Comparison of ENCODE assay signal across 10 mouse cellular contexts in the genomic region with DNA sequence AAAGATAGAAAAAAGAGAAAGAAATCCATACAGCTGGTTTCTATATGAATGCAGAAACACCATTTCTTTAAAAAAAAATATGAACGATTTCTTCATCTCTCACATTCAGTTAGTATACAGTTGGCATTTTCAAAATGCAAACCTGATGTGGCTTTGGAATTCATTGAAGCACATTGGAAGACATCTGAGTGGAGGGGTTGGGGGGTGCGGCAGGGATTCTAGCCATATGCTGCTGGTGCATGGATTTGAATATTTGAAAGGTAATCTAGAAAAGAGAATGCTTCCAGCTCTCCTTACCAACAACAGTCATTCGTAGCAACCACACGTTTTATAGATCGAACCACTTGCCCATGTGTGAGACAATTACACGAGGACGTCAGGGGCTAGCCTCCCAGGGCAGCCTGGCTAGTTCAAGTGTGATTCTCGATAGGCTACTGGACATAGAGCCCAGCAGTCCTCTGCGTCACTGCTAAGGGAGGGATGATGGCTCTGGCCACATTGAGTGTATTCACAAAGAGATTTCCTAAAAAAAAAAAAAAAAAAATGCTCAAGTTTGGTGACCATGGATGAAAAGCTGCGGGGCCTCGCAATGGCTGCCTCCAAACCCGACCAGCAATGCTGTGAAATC.
DNase-seq lines count a peak whose midpoint lies in the region; ATAC-seq and TF ChIP-seq lines count a peak whose summit lies in the region.
"Had no signal": no experiment of that assay in that cellular context is flagged by ENCODE, and none has a peak within 500 bp of the region (broad histone marks: within the 10 kb centered on the region; RNA-seq: fewer than 3 reads in every experiment).

No protein-coding gene starts in this region.

- DNase-seq in kidney, postnatal 0 days (ENCODE audit: low spot score), result no peak
- DNase-seq in kidney, postnatal 36 days, result no peak
- DNase-seq in midbrain, postnatal 0 days (ENCODE audit: low spot score), result no peak
- DNase-seq in thymus, postnatal 36 days, result no peak
- DNase-seq in frontal cortex, postnatal 25 days (ENCODE audit: low spot score in 2 of 2), result no peak
- DNase-seq: kidney, adult 18-20 months had no signal

- no peak overlapping the region for H3K9ac ChIP-seq in kidney, postnatal 0 days (ENCODE audit: low read depth, low read length)
- no peak overlapping the region for H3K9ac ChIP-seq in embryonic facial prominence, embryonic 12.5 days
- no peak overlapping the region for H3K9ac ChIP-seq in hindbrain, embryonic 13.5 days
- no peak overlapping the region for H3K9ac ChIP-seq in midbrain, postnatal 0 days (replicated peaks; ENCODE audit: low read length, poor library complexity, severe bottlenecking)
- no peak overlapping the region for H3K9ac ChIP-seq in intestine, postnatal 0 days (ENCODE audit: low read depth, low read length)
- H3K9ac ChIP-seq: stomach, embryonic 15.5 days had no signal

- no peaks in the 10 kb centered on the region for H3K27me3 ChIP-seq in kidney, postnatal 0 days (ENCODE audit: insufficient read depth, low read length)
- no peaks in the 10 kb centered on the region for H3K27me3 ChIP-seq in embryonic facial prominence, embryonic 12.5 days
- no peaks in the 10 kb centered on the region for H3K27me3 ChIP-seq in hindbrain, embryonic 13.5 days
- no peaks in the 10 kb centered on the region for H3K27me3 ChIP-seq in midbrain, postnatal 0 days (ENCODE audit: insufficient read depth, low read length)
- H3K27me3 ChIP-seq in intestine, postnatal 0 days (replicated peaks; ENCODE audit: control insufficient read depth, insufficient read depth, low read length), result no peaks in the 10 kb centered on the region
- H3K27me3 ChIP-seq: stomach, embryonic 15.5 days had no signal

- no peak for TF ChIP-seq CTCF in kidney, postnatal 0 days (IDR thresholded peaks at IDR 0.05; ENCODE audit: low read depth)
- TF ChIP-seq CTCF in midbrain, postnatal 0 days (IDR thresholded peaks at IDR 0.05), result no peak
- TF ChIP-seq CTCF in intestine, postnatal 0 days (IDR thresholded peaks at IDR 0.05; ENCODE audit: low read depth), result no peak

- no peaks in the 10 kb centered on the region; the same call in 1 of the 2 replicates for H3K4me1 ChIP-seq in kidney, postnatal 0 days (replicated peaks; ENCODE audit: insufficient read depth, low read length)
- H3K4me1 ChIP-seq in embryonic facial prominence, embryonic 12.5 days, result peaks cover 17% of the 10 kb centered on the region
- H3K4me1 ChIP-seq in hindbrain, embryonic 13.5 days (replicated peaks), result peaks cover 48% of the 10 kb centered on the region
- H3K4me1 ChIP-seq in midbrain, postnatal 0 days (ENCODE audit: insufficient read depth, low read length), result peaks cover 9% of the 10 kb centered on the region; the same call in 1 of the 2 replicates
- H3K4me1 ChIP-seq in intestine, postnatal 0 days (replicated peaks; ENCODE audit: control insufficient read depth, insufficient read depth, low read length), result no peaks in the 10 kb centered on the region

- H3K4me2 ChIP-seq in kidney, postnatal 0 days (ENCODE audit: low read length), result peak overlapping the region; percentile 27; the same call in 1 of the 2 replicates
- no peak overlapping the region for H3K4me2 ChIP-seq in embryonic facial prominence, embryonic 12.5 days (replicated peaks)
- H3K4me2 ChIP-seq in hindbrain, embryonic 13.5 days, result peak overlapping the region; percentile 30
- 0 out of 2 replicates have a peak overlapping the region, but pooled peaks have one; percentile 28 for H3K4me2 ChIP-seq in midbrain, postnatal 0 days (ENCODE audit: low read depth, low read length, poor library complexity, severe bottlenecking)
- no peak overlapping the region for H3K4me2 ChIP-seq in intestine, postnatal 0 days (replicated peaks; ENCODE audit: low read depth)

- WGBS in kidney, postnatal 0 days, result 76% methylated on average over 12 of the region's 12 CpGs
- 78% methylated on average over 12 of the region's 12 CpGs for WGBS in embryonic facial prominence, embryonic 12.5 days
- 52% methylated on average over 12 of the region's 12 CpGs for WGBS in hindbrain, embryonic 13.5 days
- 60% methylated on average over 12 of the region's 12 CpGs for WGBS in midbrain, postnatal 0 days
- WGBS in intestine, postnatal 0 days, result 83% methylated on average over 12 of the region's 12 CpGs

- no peak for ATAC-seq in kidney, postnatal 0 days (replicated peaks; ENCODE audit: low FRiP score, low read depth)
- ATAC-seq in embryonic facial prominence, embryonic 12.5 days (ENCODE audit: insufficient number of reproducible peaks, insufficient read depth, low FRiP score, low TSS enrichment), result no peak
- no peak; the same call in 1 of the 2 replicates for ATAC-seq in hindbrain, embryonic 13.5 days (ENCODE audit: low FRiP score)
- no peak for ATAC-seq in midbrain, postnatal 0 days (ENCODE audit: low FRiP score)
- no peak for ATAC-seq in intestine, postnatal 0 days

- no peaks in the 10 kb centered on the region for H3K9me3 ChIP-seq in kidney, postnatal 0 days (replicated peaks; ENCODE audit: low read length)
- no peaks in the 10 kb centered on the region for H3K9me3 ChIP-seq in embryonic facial prominence, embryonic 12.5 days
- H3K9me3 ChIP-seq in hindbrain, embryonic 13.5 days, result no peaks in the 10 kb centered on the region
- H3K9me3 ChIP-seq in midbrain, postnatal 0 days (ENCODE audit: low read length), result no peaks in the 10 kb centered on the region
- no peaks in the 10 kb centered on the region for H3K9me3 ChIP-seq in intestine, postnatal 0 days (ENCODE audit: control insufficient read depth)
- H3K9me3 ChIP-seq: stomach, embryonic 15.5 days had no signal

- H3K36me3 ChIP-seq in kidney, postnatal 0 days (ENCODE audit: insufficient read depth, low read length), result no peaks in the 10 kb centered on the region
- H3K36me3 ChIP-seq in embryonic facial prominence, embryonic 12.5 days, result no peaks in the 10 kb centered on the region
- H3K36me3 ChIP-seq in hindbrain, embryonic 13.5 days, result no peaks in the 10 kb centered on the region
- no peaks in the 10 kb centered on the region for H3K36me3 ChIP-seq in midbrain, postnatal 0 days (ENCODE audit: insufficient read depth, low read length)
- H3K36me3 ChIP-seq in intestine, postnatal 0 days (ENCODE audit: control insufficient read depth, insufficient read depth), result no peaks in the 10 kb centered on the region
- H3K36me3 ChIP-seq: stomach, embryonic 15.5 days had no signal

- no peak overlapping the region for H3K27ac ChIP-seq in kidney, postnatal 0 days
- 0 out of 2 replicates have a peak overlapping the region, but pooled peaks have one; percentile 3 for H3K27ac ChIP-seq in embryonic facial prominence, embryonic 12.5 days
- H3K27ac ChIP-seq in hindbrain, embryonic 13.5 days, result peak overlapping the region; percentile 44; the same call in 1 of the 2 replicates
- H3K27ac ChIP-seq in midbrain, postnatal 0 days (ENCODE audit: low read depth, low read length), result peak overlapping the region; percentile 39; the same call in 1 of the 2 replicates
- no peak overlapping the region for H3K27ac ChIP-seq in intestine, postnatal 0 days (ENCODE audit: low read depth, low read length)
- H3K27ac ChIP-seq: stomach, embryonic 15.5 days had no signal

- H3K4me3 ChIP-seq in kidney, postnatal 0 days (replicated peaks; ENCODE audit: low read depth, low read length), result no peak overlapping the region
- H3K4me3 ChIP-seq in embryonic facial prominence, embryonic 12.5 days, result no peak overlapping the region
- H3K4me3 ChIP-seq in hindbrain, embryonic 13.5 days, result no peak overlapping the region
- H3K4me3 ChIP-seq in midbrain, postnatal 0 days (ENCODE audit: low read depth, low read length), result no peak overlapping the region
- no peak overlapping the region for H3K4me3 ChIP-seq in intestine, postnatal 0 days (ENCODE audit: low read depth, low read length)
- H3K4me3 ChIP-seq: stomach, embryonic 15.5 days had no signal

Comparison
In these comparisons a context has a peak if more than half of its experiments do, and no peak if none do; other contexts are left out.
1. H3K27ac ChIP-seq: peak in embryonic facial prominence, embryonic 12.5 days (single experiment), hindbrain, embryonic 13.5 days (single experiment) and midbrain, postnatal 0 days (single experiment); none in kidney, postnatal 0 days (single experiment) and intestine, postnatal 0 days (single experiment).
2. H3K4me2 ChIP-seq: peak in kidney, postnatal 0 days (single experiment), hindbrain, embryonic 13.5 days (single experiment) and midbrain, postnatal 0 days (single experiment); none in embryonic facial prominence, embryonic 12.5 days (single experiment) and intestine, postnatal 0 days (single experiment).